ENCODE assay signal across 21 mouse cellular contexts in genomic region chr17:83483784-83484183, GRCm38 (mm10). TPM values are rescaled to one million over a fixed set of nuclear protein-coding genes. Genes with fewer than 3 reads are reported as not detected.
A peak's percentile ranks its signal among the peaks of the same experiment; 100 is the strongest.
DNase-seq lines count a peak whose midpoint lies in the region; ATAC-seq and TF ChIP-seq lines count a peak whose summit lies in the region.
"Had no signal": no experiment of that assay in that cellular context is flagged by ENCODE, and none has a peak within 500 bp of the region (broad histone marks: within the 10 kb centered on the region; RNA-seq: fewer than 3 reads in every experiment).

No protein-coding gene starts in this region.

- H3K27me3 ChIP-seq in midbrain, embryonic 11.5 days (ENCODE audit: control insufficient read depth, insufficient read depth, low read length): no peaks in the 10 kb centered on the region
- H3K27me3 ChIP-seq in midbrain, embryonic 15.5 days (replicated peaks): no peaks in the 10 kb centered on the region
- no peaks in the 10 kb centered on the region for H3K27me3 ChIP-seq in intestine, postnatal 0 days (replicated peaks; ENCODE audit: control insufficient read depth, insufficient read depth, low read length)
- H3K27me3 ChIP-seq in kidney, embryonic 14.5 days (ENCODE audit: control insufficient read depth, insufficient read depth, low read length): no peaks in the 10 kb centered on the region
- H3K27me3 ChIP-seq: embryonic facial prominence, embryonic 15.5 days; forebrain, embryonic 15.5 days; heart, embryonic 12.5 days had no signal

- H3K27ac ChIP-seq in midbrain, embryonic 11.5 days (ENCODE audit: low read depth, low read length): no peak overlapping the region
- no peak overlapping the region for H3K27ac ChIP-seq in midbrain, embryonic 15.5 days
- 0 out of 2 replicates have a peak overlapping the region, but pooled peaks have one; percentile 75 for H3K27ac ChIP-seq in intestine, postnatal 0 days (ENCODE audit: low read depth, low read length)
- H3K27ac ChIP-seq in kidney, embryonic 14.5 days (ENCODE audit: low read depth, low read length): no peak overlapping the region
- H3K27ac ChIP-seq: embryonic facial prominence, embryonic 15.5 days; forebrain, embryonic 10.5 days; forebrain, embryonic 15.5 days; hindbrain, embryonic 10.5 days; hindbrain, embryonic 14.5 days had no signal

- no peak for TF ChIP-seq CTCF in intestine, postnatal 0 days (IDR thresholded peaks at IDR 0.05; ENCODE audit: low read depth)

- 0 out of 2 replicates have a peak, but pooled peaks cover 2% of the 10 kb centered on the region for H3K36me3 ChIP-seq in midbrain, embryonic 11.5 days (ENCODE audit: control insufficient read depth, insufficient read depth, low read length)
- peaks cover 17% of the 10 kb centered on the region for H3K36me3 ChIP-seq in midbrain, embryonic 15.5 days (replicated peaks)
- H3K36me3 ChIP-seq in intestine, postnatal 0 days (ENCODE audit: control insufficient read depth, insufficient read depth): peaks cover 26% of the 10 kb centered on the region
- peaks cover 28% of the 10 kb centered on the region; the same call in 1 of the 2 replicates for H3K36me3 ChIP-seq in kidney, embryonic 14.5 days (ENCODE audit: control insufficient read depth, insufficient read depth, low read length)

- H3K4me3 ChIP-seq in midbrain, embryonic 11.5 days (ENCODE audit: low read depth, low read length): no peak overlapping the region
- no peak overlapping the region for H3K4me3 ChIP-seq in midbrain, embryonic 15.5 days
- no peak overlapping the region for H3K4me3 ChIP-seq in intestine, postnatal 0 days (ENCODE audit: low read depth, low read length)
- no peak overlapping the region for H3K4me3 ChIP-seq in kidney, embryonic 14.5 days (ENCODE audit: low read length)
- H3K4me3 ChIP-seq: embryonic facial prominence, embryonic 15.5 days; erythroblast, embryonic 14.5 days; forebrain, embryonic 10.5 days; forebrain, embryonic 15.5 days; heart, embryonic 12.5 days; hindbrain, embryonic 10.5 days had no signal

- H3K4me2 ChIP-seq in midbrain, embryonic 11.5 days: no peak overlapping the region
- H3K4me2 ChIP-seq in midbrain, embryonic 15.5 days: no peak overlapping the region
- H3K4me2 ChIP-seq in intestine, postnatal 0 days (replicated peaks; ENCODE audit: low read depth): no peak overlapping the region
- no peak overlapping the region for H3K4me2 ChIP-seq in kidney, embryonic 14.5 days (replicated peaks; ENCODE audit: low read depth, low read length)
- H3K4me2 ChIP-seq: embryonic facial prominence, embryonic 15.5 days; forebrain, embryonic 15.5 days; heart, embryonic 12.5 days; hindbrain, embryonic 14.5 days had no signal

- H3K9me3 ChIP-seq in midbrain, embryonic 11.5 days (ENCODE audit: control insufficient read depth, low read length): no peaks in the 10 kb centered on the region
- H3K9me3 ChIP-seq in midbrain, embryonic 15.5 days: no peaks in the 10 kb centered on the region
- no peaks in the 10 kb centered on the region for H3K9me3 ChIP-seq in intestine, postnatal 0 days (ENCODE audit: control insufficient read depth)
- H3K9me3 ChIP-seq in kidney, embryonic 14.5 days (ENCODE audit: control insufficient read depth, low read length): no peaks in the 10 kb centered on the region
- H3K9me3 ChIP-seq: embryonic facial prominence, embryonic 15.5 days; forebrain, embryonic 10.5 days; forebrain, embryonic 15.5 days; heart, embryonic 12.5 days; hindbrain, embryonic 10.5 days had no signal

- 76% methylated on average over 2 of the region's 2 CpGs for WGBS in midbrain, embryonic 11.5 days
- WGBS in midbrain, embryonic 15.5 days: 66% methylated on average over 2 of the region's 2 CpGs
- 76% methylated on average over 2 of the region's 2 CpGs for WGBS in intestine, postnatal 0 days
- 93% methylated on average over 2 of the region's 2 CpGs for WGBS in kidney, embryonic 14.5 days

- ATAC-seq in midbrain, embryonic 11.5 days (ENCODE audit: low FRiP score): no peak
- ATAC-seq in midbrain, embryonic 15.5 days (replicated peaks): no peak
- peak; percentile 26 for ATAC-seq in CD4-positive, CD25-positive, alpha-beta regulatory T cell, adult 4 months
- ATAC-seq in intestine, postnatal 0 days: no peak
- ATAC-seq in kidney, embryonic 14.5 days (ENCODE audit: low FRiP score, low TSS enrichment): no peak
- ATAC-seq: forebrain, embryonic 15.5 days had no signal

- no peak overlapping the region for H3K9ac ChIP-seq in midbrain, embryonic 11.5 days (ENCODE audit: low read length)
- H3K9ac ChIP-seq in midbrain, embryonic 15.5 days: no peak overlapping the region
- no peak overlapping the region for H3K9ac ChIP-seq in intestine, postnatal 0 days (ENCODE audit: low read depth, low read length)
- H3K9ac ChIP-seq in kidney, embryonic 14.5 days (ENCODE audit: low read depth, low read length): no peak overlapping the region
- H3K9ac ChIP-seq: embryonic facial prominence, embryonic 15.5 days; forebrain, embryonic 15.5 days; heart, embryonic 12.5 days; hindbrain, embryonic 14.5 days had no signal

- DNase-seq in midbrain, embryonic 11.5 days (ENCODE audit: low spot score, missing footprints): peak; percentile 54
- peak; percentile 62 for DNase-seq in induced T-regulatory cell, adult 2 months (ENCODE audit: low read depth)
- DNase-seq in layer of hippocampus, adult 11-12 months (ENCODE audit: low spot score): no peak
- DNase-seq in B cell, adult 2 months: no peak
- DNase-seq: adrenal gland, adult 8-10 months; adrenal gland, postnatal 36 days; cerebellum, adult 2 months; cerebellum, postnatal 10 days; embryo, embryonic 11 days; gastrocnemius, postnatal 14 days had no signal

- H3K4me1 ChIP-seq in midbrain, embryonic 11.5 days (ENCODE audit: control insufficient read depth, insufficient read depth, low read length): no peaks in the 10 kb centered on the region
- no peaks in the 10 kb centered on the region for H3K4me1 ChIP-seq in midbrain, embryonic 15.5 days
- no peaks in the 10 kb centered on the region for H3K4me1 ChIP-seq in intestine, postnatal 0 days (replicated peaks; ENCODE audit: control insufficient read depth, insufficient read depth, low read length)
- H3K4me1 ChIP-seq in kidney, embryonic 14.5 days (ENCODE audit: control insufficient read depth, insufficient read depth, low read length): 0 out of 2 replicates have a peak, but pooled peaks cover 7% of the 10 kb centered on the region
- H3K4me1 ChIP-seq: embryonic facial prominence, embryonic 15.5 days; forebrain, embryonic 15.5 days; heart, embryonic 12.5 days; hindbrain, embryonic 10.5 days had no signal

RNA-seq across cellular contexts. Expression of gene Cox7a2l, which starts 33.3 kb away (rescaled TPM):
- 174 and 182 TPM in 2 replicates for polyA plus RNA-seq in midbrain, embryonic 11.5 days (2014; fragmentation: Nextera tagmentation; extraction: Ambion mirVana)
- polyA plus RNA-seq in midbrain, embryonic 15.5 days (2015; fragmentation: Nextera tagmentation; extraction: Ambion mirVana): 172 and 176 TPM in 2 replicates
- polyA plus RNA-seq in CD4-positive, CD25-positive, alpha-beta regulatory T cell, adult 4 months (2017; shearing (Covaris generic)): 100 to 1,000 TPM; 545 to 584 TPM
- 226 and 233 TPM in 2 replicates for polyA plus RNA-seq in intestine, postnatal 0 days (2015; fragmentation: Nextera tagmentation; extraction: Ambion mirVana)
- 199 and 214 TPM in 2 replicates for polyA plus RNA-seq in kidney, embryonic 14.5 days (2014; fragmentation: Nextera tagmentation; extraction: Ambion mirVana)

Comparison
In these comparisons a context has a peak if more than half of its experiments do, and no peak if none do; other contexts are left out.
1. DNase-seq: peak in midbrain, embryonic 11.5 days (single experiment) and induced T-regulatory cell, adult 2 months (single experiment); none in layer of hippocampus, adult 11-12 months (single experiment) and B cell, adult 2 months (0 of 2).